In the genomic region with DNA sequence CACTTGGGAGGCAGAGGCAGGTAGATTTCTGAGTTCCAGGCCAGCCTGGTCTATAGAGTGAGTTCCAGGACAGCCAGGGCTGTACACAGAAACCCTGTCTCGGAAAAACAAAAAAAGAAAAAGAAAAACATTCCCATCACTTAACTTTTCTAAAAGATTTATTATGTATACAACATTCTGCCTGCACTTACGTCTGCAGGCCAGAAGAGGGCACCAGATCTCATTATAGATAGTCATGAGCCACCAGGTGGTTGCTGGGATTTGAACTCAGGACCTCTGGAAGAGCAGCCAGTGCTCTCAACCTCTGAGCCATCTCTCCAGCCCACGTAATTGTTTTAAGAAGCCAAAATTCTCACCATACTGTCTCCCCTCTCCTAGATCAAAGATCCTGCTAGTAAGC, we compare ENCODE assay signal across 9 mouse cellular contexts. TPM values are rescaled to one million over a fixed set of nuclear protein-coding genes. Genes with fewer than 3 reads are reported as not detected.
DNase-seq lines count a peak whose midpoint lies in the region; ATAC-seq and TF ChIP-seq lines count a peak whose summit lies in the region.
"Not testable (repeated sequence)": the region's sequence is repeated elsewhere in the genome, so short reads cannot be mapped to it uniquely, and the experiment has no call there.
"Had no signal": no experiment of that assay in that cellular context is flagged by ENCODE, and none has a peak within 500 bp of the region (broad histone marks: within the 10 kb centered on the region; RNA-seq: fewer than 3 reads in every experiment).

No protein-coding gene starts in this region.

- not testable (repeated sequence) for H3K9me3 ChIP-seq in heart, postnatal 0 days (replicated peaks; ENCODE audit: control insufficient read depth, low read length); kidney, postnatal 0 days (replicated peaks; ENCODE audit: low read length)

- 57% methylated on average over 3 of the region's 3 CpGs for WGBS in bone marrow, adult 2 months
- WGBS in heart, postnatal 0 days = 71% methylated on average over 3 of the region's 3 CpGs
- WGBS in kidney, postnatal 0 days = 68% methylated on average over 3 of the region's 3 CpGs
- 70% methylated on average over 3 of the region's 3 CpGs for WGBS in lung, adult 2 months
- 73% methylated on average over 3 of the region's 3 CpGs for WGBS in small intestine, adult 2 months

- H3K4me2 ChIP-seq in heart, postnatal 0 days (ENCODE audit: low read depth, low read length); kidney, postnatal 0 days (ENCODE audit: low read length): not testable (repeated sequence)

- TF ChIP-seq POLR2A in bone marrow, adult 2 months (IDR thresholded peaks at IDR 0.05; ENCODE audit: borderline replicate concordance, control insufficient read depth, low read depth, low read length); lung, adult 2 months (IDR thresholded peaks at IDR 0.05; ENCODE audit: borderline replicate concordance, extremely low read depth, low read depth, low read length); small intestine, adult 2 months (IDR thresholded peaks at IDR 0.05; ENCODE audit: low read depth, low read length): not testable (repeated sequence)

- not testable (repeated sequence) for H3K27me3 ChIP-seq in heart, postnatal 0 days (ENCODE audit: control insufficient read depth, insufficient read depth, low read length); kidney, postnatal 0 days (ENCODE audit: insufficient read depth, low read length); small intestine, adult 2 months (ENCODE audit: control insufficient read depth, insufficient read depth, low read length)

- not testable (repeated sequence) for H3K27ac ChIP-seq in bone marrow, adult 2 months (ENCODE audit: control insufficient read depth, insufficient read depth, low read depth, low read length, poor library complexity); heart, postnatal 0 days (ENCODE audit: low read depth); kidney, postnatal 0 days; small intestine, adult 2 months (ENCODE audit: insufficient read depth, low read depth, low read length)

- peaks cover 53% of the 10 kb centered on the region for H3K36me3 ChIP-seq in heart, postnatal 0 days (replicated peaks; ENCODE audit: control insufficient read depth, insufficient read depth, low read length)
- peaks cover 14% of the 10 kb centered on the region; the same call in 1 of the 2 replicates for H3K36me3 ChIP-seq in kidney, postnatal 0 days (ENCODE audit: insufficient read depth, low read length)
- not testable (repeated sequence) for H3K36me3 ChIP-seq in small intestine, adult 2 months (ENCODE audit: control insufficient read depth, insufficient read depth, low read length)

- H3K4me3 ChIP-seq in bone marrow, adult 2 months (replicated peaks; ENCODE audit: control insufficient read depth, low read depth, low read length); heart, postnatal 0 days (ENCODE audit: low read depth, low read length); kidney, postnatal 0 days (replicated peaks; ENCODE audit: low read depth, low read length); lung, adult 2 months (replicated peaks; ENCODE audit: extremely low read depth, low read depth, low read length); small intestine, adult 2 months (ENCODE audit: low read depth, low read length): not testable (repeated sequence)

- 0 out of 2 replicates have a peak, but pooled peaks have one; percentile 3 for TF ChIP-seq CTCF in bone marrow, adult 2 months (IDR thresholded peaks at IDR 0.05; ENCODE audit: control insufficient read depth, insufficient read depth, low read length)
- TF ChIP-seq CTCF in heart, postnatal 0 days (IDR thresholded peaks at IDR 0.05; ENCODE audit: low read depth) = peak; percentile 49
- peak; percentile 72 for TF ChIP-seq CTCF in kidney, postnatal 0 days (IDR thresholded peaks at IDR 0.05; ENCODE audit: low read depth)
- 0 out of 2 replicates have a peak, but pooled peaks have one; percentile 15 for TF ChIP-seq CTCF in lung, adult 2 months (IDR thresholded peaks at IDR 0.05; ENCODE audit: insufficient read depth, low read length)
- peak; percentile 45; the same call in 1 of the 2 replicates for TF ChIP-seq CTCF in small intestine, adult 2 months (IDR thresholded peaks at IDR 0.05; ENCODE audit: extremely low read depth, insufficient read length, insufficient replicate concordance, low read depth, low read length)

- DNase-seq in embryo, embryonic 10.5 days (ENCODE audit: low spot score) = peak; percentile 48
- not testable (repeated sequence) for DNase-seq in heart, postnatal 0 days (ENCODE audit: low spot score); kidney, postnatal 0 days (ENCODE audit: low spot score); lung, adult 2 months

- not testable (repeated sequence) for ATAC-seq in heart, postnatal 0 days (ENCODE audit: insufficient read depth, low read depth); kidney, postnatal 0 days (replicated peaks; ENCODE audit: low FRiP score, low read depth)

- not testable (repeated sequence) for H3K9ac ChIP-seq in heart, postnatal 0 days (replicated peaks; ENCODE audit: low read depth, low read length); kidney, postnatal 0 days (ENCODE audit: low read depth, low read length)

- H3K4me1 ChIP-seq in bone marrow, adult 2 months (ENCODE audit: control insufficient read depth, insufficient read depth, low read length); heart, postnatal 0 days (ENCODE audit: control insufficient read depth, insufficient read depth); kidney, postnatal 0 days (replicated peaks; ENCODE audit: insufficient read depth, low read length); lung, adult 2 months (ENCODE audit: control insufficient read depth, insufficient read depth, low read length); small intestine, adult 2 months (ENCODE audit: control insufficient read depth, insufficient read depth, insufficient read length, low read length): not testable (repeated sequence)

- TF ChIP-seq EP300 in heart, postnatal 0 days (IDR thresholded peaks at IDR 0.05; ENCODE audit: low read depth) = not testable (repeated sequence)

RNA-seq across cellular contexts. Expression of a gene that starts 4.8 kb away (rescaled TPM):
- polyA plus RNA-seq in bone marrow, adult 2 months (2011; ENCODE audit: insufficient read depth, insufficient read length, low replicate concordance, missing spikeins) = 6.5 and 18.1 TPM in 2 replicates
- 91.1 and 158 TPM in 2 replicates for total RNA-seq in heart, postnatal 0 days (2014; rRNA removed; ENCODE audit: low replicate concordance)
- polyA plus RNA-seq in heart, postnatal 0 days (2015; fragmentation: Nextera tagmentation; extraction: Ambion mirVana) = 51.8 and 56.3 TPM in 2 replicates
- polyA plus RNA-seq in kidney, postnatal 0 days (2015; fragmentation: Nextera tagmentation; extraction: Ambion mirVana) = 64.6 and 68.5 TPM in 2 replicates
- polyA plus RNA-seq in lung, adult 2 months (2012; rRNA removed) = 188 and 192 TPM in 2 replicates
- 35.8 TPM in 2 replicates for polyA plus RNA-seq in small intestine, adult 2 months (2012; rRNA removed)

RNA-seq across cellular contexts. Expression of a gene that starts 27.4 kb away (rescaled TPM):
- 144 and 147 TPM in 2 replicates for polyA plus RNA-seq in bone marrow, adult 2 months (2011; ENCODE audit: insufficient read depth, insufficient read length, low replicate concordance, missing spikeins)
- 156 and 157 TPM in 2 replicates for total RNA-seq in heart, postnatal 0 days (2014; rRNA removed; ENCODE audit: low replicate concordance)
- 197 and 212 TPM in 2 replicates for polyA plus RNA-seq in heart, postnatal 0 days (2015; fragmentation: Nextera tagmentation; extraction: Ambion mirVana)
- 260 and 285 TPM in 2 replicates for polyA plus RNA-seq in kidney, postnatal 0 days (2015; fragmentation: Nextera tagmentation; extraction: Ambion mirVana)
- polyA plus RNA-seq in lung, adult 2 months (2012; rRNA removed) = 79.7 and 87.9 TPM in 2 replicates
- polyA plus RNA-seq in small intestine, adult 2 months (2012; rRNA removed) = 27.7 and 56.5 TPM in 2 replicates

RNA-seq across cellular contexts. Expression of a gene that starts 35.1 kb away (rescaled TPM):
- not detected in 2 replicates for polyA plus RNA-seq in bone marrow, adult 2 months (2011; ENCODE audit: insufficient read depth, insufficient read length, low replicate concordance, missing spikeins)
- 0.66 and 1.2 TPM in 2 replicates for total RNA-seq in heart, postnatal 0 days (2014; rRNA removed; ENCODE audit: low replicate concordance)
- polyA plus RNA-seq in heart, postnatal 0 days (2015; fragmentation: Nextera tagmentation; extraction: Ambion mirVana) = 0.41 and 0.48 TPM in 2 replicates
- polyA plus RNA-seq in kidney, postnatal 0 days (2015; fragmentation: Nextera tagmentation; extraction: Ambion mirVana) = 0.99 and 1.2 TPM in 2 replicates
- polyA plus RNA-seq in lung, adult 2 months (2012; rRNA removed) = 0.07 and 0.84 TPM in 2 replicates
- 3.5 and 7.1 TPM in 2 replicates for polyA plus RNA-seq in small intestine, adult 2 months (2012; rRNA removed)
- polyA plus RNA-seq: forebrain, embryonic 10.5 days; G1E had no signal

RNA-seq across cellular contexts. Expression of a gene that starts 44.1 kb away (rescaled TPM):
- 0.90 TPM in 1 of 2 replicates, not detected in the other for polyA plus RNA-seq in bone marrow, adult 2 months (2011; ENCODE audit: insufficient read depth, insufficient read length, low replicate concordance, missing spikeins)
- total RNA-seq in heart, postnatal 0 days (2014; rRNA removed; ENCODE audit: low replicate concordance) = 0.39 TPM in 1 of 2 replicates, not detected in the other
- 0.62 and 0.68 TPM in 2 replicates for polyA plus RNA-seq in heart, postnatal 0 days (2015; fragmentation: Nextera tagmentation; extraction: Ambion mirVana)
- polyA plus RNA-seq in kidney, postnatal 0 days (2015; fragmentation: Nextera tagmentation; extraction: Ambion mirVana) = 3.3 and 4.0 TPM in 2 replicates
- polyA plus RNA-seq in lung, adult 2 months (2012; rRNA removed) = 9.7 and 12.0 TPM in 2 replicates
- 0.18 and 0.20 TPM in 2 replicates for polyA plus RNA-seq in small intestine, adult 2 months (2012; rRNA removed)
- polyA plus RNA-seq: G1E; liver, adult 2 months had no signal

RNA-seq across cellular contexts. Expression of a gene that starts 44.2 kb away (rescaled TPM):
- polyA plus RNA-seq in bone marrow, adult 2 months (2011; ENCODE audit: insufficient read depth, insufficient read length, low replicate concordance, missing spikeins) = 0.74 and 1.2 TPM in 2 replicates
- 46.4 and 50.8 TPM in 2 replicates for total RNA-seq in heart, postnatal 0 days (2014; rRNA removed; ENCODE audit: low replicate concordance)
- 12.4 and 12.9 TPM in 2 replicates for polyA plus RNA-seq in heart, postnatal 0 days (2015; fragmentation: Nextera tagmentation; extraction: Ambion mirVana)
- polyA plus RNA-seq in kidney, postnatal 0 days (2015; fragmentation: Nextera tagmentation; extraction: Ambion mirVana) = 9.2 and 9.5 TPM in 2 replicates
- polyA plus RNA-seq in lung, adult 2 months (2012; rRNA removed) = 15.8 and 17.6 TPM in 2 replicates
- polyA plus RNA-seq in small intestine, adult 2 months (2012; rRNA removed) = 4.3 and 5.0 TPM in 2 replicates
- polyA plus RNA-seq: G1E had no signal

Comparison
In these comparisons a context has a peak if more than half of its experiments do, and no peak if none do; other contexts are left out.
1. CTCF ChIP-seq: peak in every context shown above with its lines; median percentile 72 in kidney, postnatal 0 days; 49 in heart, postnatal 0 days; 45 in small intestine, adult 2 months; 15 in lung, adult 2 months; 3 in bone marrow, adult 2 months.